Mouse (Mus musculus) forebrain, embryonic 14.5 days (tissue): ENCODE measurements around the gene Igfbp2. TPM values are rescaled to one million over a fixed set of nuclear protein-coding genes. Genes with fewer than 3 reads are reported as not detected.

Source experiments
- ATAC-seq: fragments of 200-750 bp; cut with Nextera tagmentation; 2 replicates; pipeline ENCODE4 v1.8.0; 2017; ENCODE audit warnings: mild to moderate bottlenecking, moderate library complexity
- DNase-seq: peaks from one replicate; pipeline ENCODE4 v3.0.0-alpha.2; 2015; ENCODE audit warnings: low spot score
- H3K27ac ChIP-seq: fragments of 300-500 bp; sonication (generic); 2 replicates; pipeline ENCODE4 v1.5.1; 2014; ENCODE audit warnings: low read depth, mild to moderate bottlenecking, control low read depth, low read length, moderate library complexity
- H3K27me3 ChIP-seq: fragments of 300-500 bp; sonication (generic); replicated peaks from 2 replicates; pipeline ENCODE4 v1.6.1; 2014; ENCODE audit warnings: low read length, control low read depth, mixed read lengths; ENCODE audit not compliant: control insufficient read depth, insufficient read depth
- H3K36me3 ChIP-seq: fragments of 300-500 bp; sonication (generic); 2 replicates; pipeline ENCODE4 v1.6.1; 2014; ENCODE audit warnings: low read length, control low read depth; ENCODE audit not compliant: control insufficient read depth, insufficient read depth
- H3K4me1 ChIP-seq: fragments of 300-500 bp; sonication (generic); 2 replicates; pipeline ENCODE4 v1.6.1; 2014; ENCODE audit warnings: antibody characterized with exemption, low read length, control low read depth; ENCODE audit not compliant: control insufficient read depth, insufficient read depth
- H3K4me2 ChIP-seq: fragments of 300-500 bp; sonication (generic); 2 replicates; pipeline ENCODE4 v1.6.1; 2014; ENCODE audit warnings: mild to moderate bottlenecking, control low read depth, low read length
- H3K4me3 ChIP-seq: fragments of 300-500 bp; sonication (generic); 2 replicates; pipeline ENCODE4 v1.5.1; 2014; ENCODE audit warnings: low read depth, low read length, control low read depth
- H3K9ac ChIP-seq: fragments of 300-500 bp; sonication (generic); 2 replicates; pipeline ENCODE4 v1.6.1; 2014; ENCODE audit warnings: mild to moderate bottlenecking, low read length, control low read depth, moderate library complexity
- H3K9me3 ChIP-seq: fragments of 300-500 bp; sonication (generic); replicated peaks from 2 replicates; pipeline ENCODE4 v1.6.1; 2016; ENCODE audit warnings: low read length, control low read depth, mixed read lengths; ENCODE audit not compliant: control insufficient read depth
- WGBS: fragments of 180-500 bp; shearing (Covaris S2); extraction: QIAGEN DNeasy Blood & Tissue Kit; methylation state at CpG from one replicate; pipeline ENCODE4 v1.1.7; 2014; 5-methylcytosine and 5-hydroxymethylcytosine counted together
- polyA plus RNA-seq: library from polyadenylated mRNA; unstranded; fragments of >200 nt; fragmentation: Nextera tagmentation; extraction: Ambion mirVana; gene quantifications from 2 replicates; pipeline ENCODE4 v1.2.1, GENCODE M21; 2014

The Igfbp2 gene
- polyA plus RNA-seq, 1 experiment from 2014 or later: 384 TPM

DNA sequence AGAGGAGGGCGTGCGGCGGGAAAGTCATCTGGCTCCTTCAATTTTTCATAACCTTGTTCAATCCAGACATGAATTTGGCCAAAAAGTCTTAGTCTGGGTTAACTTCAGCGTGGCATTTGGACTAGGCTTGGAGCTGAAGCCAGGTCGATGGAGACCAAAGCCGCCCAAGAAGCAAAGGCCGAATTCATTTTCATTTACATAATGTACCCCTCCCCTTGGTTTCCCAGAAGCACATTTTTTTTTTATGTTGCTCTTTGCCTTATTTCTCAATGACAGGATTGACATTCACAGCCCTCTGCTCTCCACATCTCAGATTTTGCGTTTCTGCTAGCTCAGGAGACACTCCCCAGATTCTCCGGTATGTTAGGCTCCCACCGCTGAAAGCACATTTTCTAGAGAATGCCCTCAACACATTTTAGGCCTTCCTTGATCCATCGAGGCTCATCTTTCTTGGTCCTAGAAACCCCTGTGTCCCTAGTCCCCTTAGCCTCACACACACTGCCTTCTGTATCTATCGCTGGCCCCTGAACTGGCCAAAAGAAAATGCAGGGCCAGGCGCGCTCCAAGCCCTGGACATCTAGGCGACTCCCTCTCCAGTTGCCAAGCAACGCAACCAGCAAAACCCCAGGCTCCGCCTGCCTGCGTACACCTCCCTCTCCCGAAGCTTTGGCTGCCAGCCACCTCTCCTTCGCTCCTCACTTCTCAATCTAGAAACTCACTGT lies 46.5 kb downstream of the Igfbp2 start:
- peaks cover 30% of the 10 kb centered on the region for H3K4me1 ChIP-seq
- no peaks in the 10 kb centered on the region for H3K36me3 ChIP-seq
- H3K9me3 ChIP-seq: no peaks in the 10 kb centered on the region
- H3K27me3 ChIP-seq: no peaks in the 10 kb centered on the region
- peak overlapping the region; percentile 43 for H3K4me3 ChIP-seq
- DNase-seq: peak; percentile 96
- peak overlapping the region; percentile 80; the same call in 1 of the 2 replicates for H3K27ac ChIP-seq
- H3K4me2 ChIP-seq: peak overlapping the region; percentile 91
- ATAC-seq: peak; percentile 57
- H3K9ac ChIP-seq: peak overlapping the region; percentile 66
- 1% methylated on average over 20 of the region's 20 CpGs for WGBS

DNA sequence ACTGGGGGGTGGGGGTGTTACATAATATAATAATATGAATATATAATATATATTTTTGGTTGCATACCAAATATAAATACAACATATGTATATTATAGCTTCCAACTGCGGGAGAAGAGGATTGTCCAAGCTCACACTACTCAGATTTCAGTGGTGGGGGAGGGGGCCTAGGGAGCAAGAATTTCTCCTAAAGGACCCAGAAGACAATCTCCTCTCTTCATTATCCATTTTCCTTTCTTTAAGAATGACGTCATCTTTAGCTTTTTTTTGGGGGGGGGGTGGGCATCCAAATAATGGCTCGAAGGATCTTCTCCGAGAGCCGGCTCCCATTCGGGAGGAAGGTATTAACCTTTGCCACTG lies 47.0 kb downstream of the Igfbp2 start:
- WGBS: under 1% methylated on average over 6 of the region's 6 CpGs
- H3K27me3 ChIP-seq: no peaks in the 10 kb centered on the region
- no peak for DNase-seq
- H3K27ac ChIP-seq: peak overlapping the region; percentile 80
- peak overlapping the region; percentile 91 for H3K4me2 ChIP-seq
- H3K4me1 ChIP-seq: peaks cover 30% of the 10 kb centered on the region
- H3K9ac ChIP-seq: peak overlapping the region; percentile 66
- H3K9me3 ChIP-seq: no peaks in the 10 kb centered on the region
- no peaks in the 10 kb centered on the region for H3K36me3 ChIP-seq
- peak overlapping the region; percentile 43 for H3K4me3 ChIP-seq
- no peak for ATAC-seq

DNA sequence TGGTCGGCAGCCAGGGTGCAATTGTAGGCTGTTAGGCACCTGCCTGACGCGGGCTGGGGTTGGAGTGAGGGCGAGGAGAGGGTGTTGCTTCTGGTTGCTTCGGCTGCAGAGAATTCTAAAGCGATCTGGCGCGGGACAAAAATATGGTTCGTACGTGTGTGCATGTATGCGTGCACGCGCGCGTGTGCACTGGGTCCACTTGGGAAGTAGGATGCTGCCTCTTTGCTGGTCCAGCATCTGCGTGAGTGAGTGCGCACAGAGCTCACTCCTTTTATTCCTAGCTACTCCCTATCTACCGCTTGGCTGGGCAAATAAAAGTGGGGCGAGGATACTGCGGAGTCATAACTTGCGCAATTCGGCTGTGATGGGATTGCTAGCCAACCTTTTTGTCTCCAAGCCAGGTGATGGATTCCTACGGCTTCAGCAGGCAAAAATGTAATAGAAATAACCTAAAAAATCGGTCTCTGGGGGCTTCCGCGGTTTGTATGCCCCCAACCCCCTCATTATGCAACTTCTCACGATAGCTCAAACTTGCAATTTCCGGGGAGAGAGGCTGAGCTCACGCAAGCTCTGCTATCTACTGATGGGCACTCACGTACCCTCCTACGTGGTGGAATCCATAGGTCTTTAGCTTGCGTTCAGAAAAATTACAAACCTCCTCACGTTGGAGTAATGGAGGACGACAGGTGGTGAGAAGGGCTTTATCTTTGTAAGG lies 47.6 kb downstream of the Igfbp2 start:
- Histone ChIP-seq H3K4me2 (peak overlapping the region; percentile 91), H3K4me1 (peaks cover 30% of the 10 kb centered on the region), H3K36me3 (no peaks in the 10 kb centered on the region), H3K27me3 (no peaks in the 10 kb centered on the region), H3K9me3 (no peaks in the 10 kb centered on the region), H3K27ac (peak overlapping the region; percentile 80), H3K9ac (peak overlapping the region; percentile 66), H3K4me3 (peak overlapping the region; percentile 43)
- under 1% methylated on average over 34 of the region's 34 CpGs for WGBS
- DNase-seq: peak; percentile 78
- ATAC-seq: peak; percentile 11; the same call in 1 of the 2 replicates

DNA sequence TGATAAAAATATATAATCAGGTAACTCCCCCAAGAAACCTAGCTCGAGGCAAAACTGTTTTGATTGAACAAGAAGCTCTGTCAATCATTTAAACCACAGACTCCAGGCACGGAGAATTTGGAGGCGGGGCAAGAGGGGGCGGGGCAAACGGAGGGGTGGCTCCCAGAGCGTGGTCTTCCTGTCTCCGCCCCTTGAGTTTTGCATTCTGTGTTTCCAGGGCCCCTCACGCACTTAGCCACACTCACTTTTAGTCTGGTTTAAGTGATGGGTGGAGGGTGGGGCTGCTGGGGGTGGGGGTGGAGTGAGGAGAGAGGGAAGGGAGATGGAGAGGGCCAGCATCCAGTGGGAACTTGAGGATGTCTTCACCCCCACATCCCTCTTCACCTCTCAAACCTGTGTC lies 48.2 kb downstream of the Igfbp2 start:
- peaks cover 30% of the 10 kb centered on the region for H3K4me1 ChIP-seq
- no peaks in the 10 kb centered on the region for H3K27me3 ChIP-seq
- H3K9ac ChIP-seq: peak overlapping the region; percentile 74; the same call in 1 of the 2 replicates
- WGBS: 0% methylated on average over 8 of the region's 8 CpGs
- H3K9me3 ChIP-seq: no peaks in the 10 kb centered on the region
- H3K36me3 ChIP-seq: no peaks in the 10 kb centered on the region
- H3K27ac ChIP-seq: no peak overlapping the region
- H3K4me3 ChIP-seq: peak overlapping the region; percentile 43
- ATAC-seq (peak; percentile 62), DNase-seq (peak; percentile 94)
- H3K4me2 ChIP-seq: peak overlapping the region; percentile 91

DNA sequence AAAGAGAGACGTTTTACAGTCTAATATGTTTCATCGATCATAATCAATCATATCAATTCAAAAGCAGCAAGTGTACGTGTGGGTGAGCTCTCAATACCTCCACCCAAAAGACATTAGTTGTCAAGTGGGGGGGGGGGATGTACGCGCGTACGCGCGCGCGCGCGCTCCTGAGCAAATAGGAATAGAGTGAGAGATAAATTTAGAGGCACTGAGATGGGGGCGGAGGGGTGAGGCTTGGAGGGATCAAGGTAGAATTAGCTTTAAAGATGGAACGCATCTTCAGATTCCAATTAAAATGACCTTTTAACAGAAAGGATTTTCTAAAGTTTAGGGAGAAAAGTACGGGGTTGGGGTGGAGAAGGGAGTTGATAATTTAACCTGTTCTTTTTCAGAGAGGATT lies 48.8 kb downstream of the Igfbp2 start:
- peak overlapping the region; percentile 74 for H3K9ac ChIP-seq
- H3K36me3 ChIP-seq: no peaks in the 10 kb centered on the region
- H3K9me3 ChIP-seq: no peaks in the 10 kb centered on the region
- 0 out of 2 replicates have a peak overlapping the region, but pooled peaks have one; percentile 48 for H3K27ac ChIP-seq
- H3K4me1 ChIP-seq: peaks cover 30% of the 10 kb centered on the region
- peak overlapping the region; percentile 43 for H3K4me3 ChIP-seq
- DNase-seq (no peak), ATAC-seq (no peak)
- under 1% methylated on average over 16 of the region's 16 CpGs for WGBS
- H3K4me2 ChIP-seq: peak overlapping the region; percentile 91
- no peaks in the 10 kb centered on the region for H3K27me3 ChIP-seq

DNA sequence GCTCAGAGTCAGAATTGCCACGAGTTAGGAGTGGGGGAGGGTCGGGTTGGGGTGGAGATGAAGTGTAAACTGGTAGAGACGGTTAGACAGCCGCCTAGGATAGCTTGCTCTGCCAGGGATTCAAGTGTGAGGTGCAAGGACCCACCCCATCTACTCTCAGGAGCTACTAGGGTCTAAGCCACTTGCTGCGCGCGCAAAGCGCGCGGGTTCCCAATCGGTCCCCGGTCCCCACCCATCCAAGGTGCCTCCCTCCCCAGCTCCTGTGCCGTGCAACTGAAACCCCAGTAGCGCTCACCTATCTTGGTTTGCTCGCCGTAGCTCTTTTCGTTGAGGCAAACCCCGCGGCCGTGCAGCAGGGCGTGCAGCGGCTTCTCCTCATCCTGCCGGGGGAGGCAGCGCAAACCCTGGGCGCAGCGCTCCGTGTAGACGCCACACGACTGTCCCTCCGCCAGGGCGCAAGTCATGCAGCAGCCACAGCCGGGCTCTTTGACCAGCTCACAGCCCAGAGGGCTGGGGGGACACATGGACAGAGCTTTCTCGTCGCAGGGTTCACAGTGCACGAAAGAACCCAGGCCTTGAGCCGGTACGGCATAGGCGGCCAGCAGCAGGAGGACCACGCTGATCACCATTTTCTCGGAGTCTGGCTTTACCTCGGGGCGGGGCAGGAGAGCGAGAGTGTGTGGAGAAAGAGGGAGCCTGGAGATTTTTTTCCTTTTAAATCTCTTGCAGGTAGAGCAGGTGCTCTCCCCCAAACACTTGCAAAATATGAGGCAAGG lies 49.4 kb downstream of the Igfbp2 start:
- H3K4me1 ChIP-seq: peaks cover 30% of the 10 kb centered on the region
- no peaks in the 10 kb centered on the region for H3K27me3 ChIP-seq
- ATAC-seq (peak; percentile 8), DNase-seq (peak; percentile 55)
- H3K9ac ChIP-seq: peak overlapping the region; percentile 74
- H3K27ac ChIP-seq: peak overlapping the region; percentile 48; the same call in 1 of the 2 replicates
- 1% methylated on average over 43 of the region's 43 CpGs for WGBS
- H3K9me3 ChIP-seq: no peaks in the 10 kb centered on the region
- H3K4me3 ChIP-seq: peak overlapping the region; percentile 43
- H3K4me2 ChIP-seq: peak overlapping the region; percentile 91
- H3K36me3 ChIP-seq: no peaks in the 10 kb centered on the region

DNA sequence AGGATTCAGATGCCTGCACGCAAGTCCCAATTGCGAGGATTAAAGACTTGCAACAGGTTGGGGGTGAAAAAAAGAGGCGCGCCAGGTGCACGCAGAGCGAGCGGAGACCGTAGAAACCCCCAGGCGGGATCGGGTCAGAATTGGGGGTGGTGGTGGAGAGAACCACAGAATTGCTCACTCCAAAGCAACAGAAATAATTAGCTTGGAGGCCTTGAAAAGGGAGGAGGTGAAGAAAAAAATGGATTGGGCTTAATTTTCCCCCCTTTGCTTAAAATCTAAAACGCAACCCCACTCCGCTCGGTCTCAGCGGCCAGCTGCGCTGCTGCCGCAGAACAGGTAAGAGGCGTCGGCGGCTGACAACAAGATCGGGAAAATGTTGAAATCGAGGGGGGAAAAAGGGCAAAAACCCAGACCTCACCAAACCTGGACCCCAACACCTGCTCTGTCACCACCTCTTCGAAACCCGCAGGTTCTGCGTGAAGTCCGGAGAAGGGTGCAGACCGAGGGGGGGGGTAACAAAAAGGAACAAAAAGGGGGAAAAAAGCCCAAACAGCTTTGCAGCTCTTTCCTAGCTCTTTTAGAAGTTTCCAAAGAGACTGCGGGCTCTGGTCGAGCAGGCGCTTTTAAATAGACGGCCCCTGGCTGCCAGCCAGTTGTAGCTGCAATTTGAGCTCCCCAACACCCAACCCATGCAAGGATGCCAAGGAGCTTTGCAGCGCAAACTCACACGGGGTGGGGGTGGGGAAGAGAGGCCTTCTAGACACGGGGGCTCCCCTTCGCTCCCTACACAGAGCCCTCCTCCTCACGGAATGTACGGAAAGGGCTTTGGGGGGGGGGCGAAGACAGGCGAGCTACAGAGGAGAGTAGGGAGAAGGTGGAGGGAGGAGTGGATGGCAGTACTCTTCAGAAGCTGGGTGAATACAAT lies 50.2 kb downstream of the Igfbp2 start, which contains the start of gene Igfbp5:
TSS of gene Igfbp5 (minus strand) at position 598 of the 925 bp plus-strand sequence.
- Histone ChIP-seq H3K4me1 (peaks cover 30% of the 10 kb centered on the region), H3K27me3 (no peaks in the 10 kb centered on the region), H3K4me3 (peak within 1 kb of the TSS; percentile 43), H3K4me2 (peak within 1 kb of the TSS; percentile 91), H3K9ac (peak within 1 kb of the TSS; percentile 74), H3K36me3 (no peaks in the 10 kb centered on the region), H3K27ac (peak within 1 kb of the TSS; percentile 48; the same call in 1 of the 2 replicates), H3K9me3 (no peaks in the 10 kb centered on the region)
- ATAC-seq: peak; percentile 42
- DNase-seq: peak; percentile 93
- WGBS: under 1% methylated on average over 36 of the region's 38 CpGs

DNA sequence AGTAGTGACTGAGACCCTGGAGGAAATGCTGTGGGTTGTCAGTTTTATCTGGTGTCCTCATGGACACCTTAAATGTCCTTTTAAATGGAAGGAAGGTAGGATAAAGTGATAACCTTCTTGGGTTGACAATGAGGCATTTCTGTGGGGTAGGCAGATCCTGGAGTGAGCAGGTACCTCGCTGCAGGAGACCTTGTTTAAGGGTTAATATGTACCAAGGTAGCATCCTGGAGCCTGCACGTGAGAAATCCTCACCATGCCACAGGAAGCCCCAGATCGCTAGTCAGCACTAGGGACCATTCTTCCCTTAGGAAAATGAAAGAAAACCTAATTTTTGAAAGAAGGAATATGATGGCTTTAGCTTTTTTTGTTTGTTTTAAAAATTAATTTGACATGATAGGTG lies 51.4 kb downstream of the Igfbp2 start:
- H3K9me3 ChIP-seq: no peaks in the 10 kb centered on the region
- ATAC-seq: no peak
- H3K36me3 ChIP-seq: no peaks in the 10 kb centered on the region
- peak overlapping the region; percentile 91 for H3K4me2 ChIP-seq
- no peaks in the 10 kb centered on the region for H3K27me3 ChIP-seq
- H3K27ac ChIP-seq: no peak overlapping the region
- H3K9ac ChIP-seq: no peak overlapping the region
- no peak for DNase-seq
- peaks cover 27% of the 10 kb centered on the region for H3K4me1 ChIP-seq
- no peak overlapping the region for H3K4me3 ChIP-seq
- 6% methylated on average over 3 of the region's 3 CpGs for WGBS
